Mouse (Mus musculus): ENCODE data around the gene Rrp8. TPM values are rescaled to one million over a fixed set of nuclear protein-coding genes. Genes with fewer than 3 reads are reported as not detected.
"Not testable (repeated sequence)": the region's sequence is repeated elsewhere in the genome, so short reads cannot be mapped to it uniquely, and the experiment has no call there.

Rrp8 gene
- polyA plus RNA-seq, 1 experiment = 11.3 TPM

DNA sequence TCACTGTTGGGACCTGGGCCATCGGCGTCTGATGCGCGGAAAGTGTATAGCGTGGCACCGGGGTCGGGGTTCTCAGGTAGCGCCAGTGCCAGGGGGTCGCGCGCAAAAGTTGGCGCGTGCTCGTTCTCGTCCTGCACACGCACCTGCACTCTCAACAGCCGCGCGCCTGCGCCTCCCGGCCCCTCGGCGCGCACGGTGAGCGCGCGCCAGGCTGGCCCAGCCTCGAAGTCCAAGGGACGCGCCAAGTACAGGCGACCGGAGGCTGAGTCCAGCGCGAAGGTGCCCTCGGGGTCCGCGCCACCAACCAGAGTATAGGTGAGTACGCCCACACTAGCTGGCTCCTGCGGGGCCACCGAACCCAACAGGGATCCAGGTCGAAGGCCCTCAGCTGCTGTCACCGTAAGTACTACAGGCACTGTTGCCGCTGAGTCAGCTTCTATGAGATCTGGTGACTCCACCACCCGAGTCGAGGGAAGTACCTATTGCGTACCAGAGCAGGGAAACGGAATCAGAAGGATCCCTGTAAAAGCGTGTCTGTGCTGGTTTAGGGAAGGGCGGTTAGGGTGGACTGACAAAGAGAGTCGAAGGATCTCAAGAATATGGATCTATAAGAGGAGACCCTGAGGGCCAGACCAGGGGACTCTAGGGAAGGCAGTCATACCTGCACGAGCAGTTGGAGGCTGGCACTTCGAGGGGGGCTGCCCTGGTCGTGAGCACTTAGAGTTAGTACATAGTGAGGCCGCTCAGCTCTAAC is 25.5 kb upstream of the Rrp8 start:
- H3K4me1 ChIP-seq (ENCODE audit: control insufficient read depth, insufficient read depth, insufficient read length, low read length) = 0 out of 2 replicates have a peak, but pooled peaks cover 2% of the 10 kb centered on the region
- no peak overlapping the region for H3K4me3 ChIP-seq (ENCODE audit: insufficient read depth, low read depth, low read length)
- H3K27ac ChIP-seq (replicated peaks; ENCODE audit: low read depth, low read length) = no peak overlapping the region

GRCm38 (mm10) chr7:105761813-105762484 is 24.8 kb upstream of the Rrp8 start:
- H3K4me1 ChIP-seq (ENCODE audit: control insufficient read depth, insufficient read depth, insufficient read length, low read length) = 0 out of 2 replicates have a peak, but pooled peaks cover 2% of the 10 kb centered on the region

DNA sequence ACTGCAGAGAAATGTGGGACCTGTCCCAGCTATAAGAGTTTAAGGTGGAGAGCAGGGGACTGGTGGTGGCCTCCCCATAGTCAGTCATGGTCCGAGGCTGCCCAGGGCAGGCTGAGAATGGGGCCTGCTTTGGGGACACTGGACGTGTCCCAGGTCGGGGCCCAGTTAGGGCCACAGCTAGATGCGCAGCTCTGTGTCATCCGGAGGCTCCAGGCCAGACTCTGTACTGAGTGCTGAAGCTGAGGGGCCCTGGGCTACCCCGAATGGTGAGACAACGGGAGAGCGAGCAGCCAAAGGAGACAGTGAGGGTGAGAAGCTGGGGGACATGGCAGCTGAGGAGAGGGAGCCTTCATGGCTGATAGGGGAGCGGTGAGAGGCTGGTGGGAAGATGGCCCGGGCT is 16.1 kb upstream of the Rrp8 start:
- H3K27ac ChIP-seq (replicated peaks; ENCODE audit: low read depth, low read length) = no peak overlapping the region
- H3K4me1 ChIP-seq (ENCODE audit: control insufficient read depth, insufficient read depth, insufficient read length, low read length) = peaks cover 6% of the 10 kb centered on the region
- H3K4me3 ChIP-seq (ENCODE audit: insufficient read depth, low read depth, low read length) = no peak overlapping the region

More at GRCm38 (mm10) chr7:105761813-105762484, 24.8 kb upstream of the Rrp8 start:
- H3K27ac ChIP-seq (replicated peaks; ENCODE audit: low read depth, low read length) = no peak overlapping the region
- no peak overlapping the region for H3K4me3 ChIP-seq (ENCODE audit: insufficient read depth, low read depth, low read length)

- H3K27ac ChIP-seq (replicated peaks; ENCODE audit: low read depth, low read length) = no peak overlapping the region
- peaks cover 6% of the 10 kb centered on the region for H3K4me1 ChIP-seq (ENCODE audit: control insufficient read depth, insufficient read depth, insufficient read length, low read length)
- H3K4me3 ChIP-seq (ENCODE audit: insufficient read depth, low read depth, low read length) = no peak overlapping the region
These were observed 15.5 kb upstream of the Rrp8 start for GRCm38 (mm10) chr7:105752716-105753115.

GRCm38 (mm10) chr7:105751491-105752433 is 14.6 kb upstream of the Rrp8 start, which contains the start of gene Tpp1:
Tpp1 (minus strand) TSS chr7:105752235.
- Histone ChIP-seq H3K4me1 (ENCODE audit: control insufficient read depth, insufficient read depth, insufficient read length, low read length) (peaks cover 6% of the 10 kb centered on the region), H3K4me3 (ENCODE audit: insufficient read depth, low read depth, low read length) (peak within 1 kb of the TSS; percentile 77), H3K27ac (replicated peaks; ENCODE audit: low read depth, low read length) (peak within 1 kb of the TSS; percentile 63; the same call in 1 of the 2 replicates)

DNA sequence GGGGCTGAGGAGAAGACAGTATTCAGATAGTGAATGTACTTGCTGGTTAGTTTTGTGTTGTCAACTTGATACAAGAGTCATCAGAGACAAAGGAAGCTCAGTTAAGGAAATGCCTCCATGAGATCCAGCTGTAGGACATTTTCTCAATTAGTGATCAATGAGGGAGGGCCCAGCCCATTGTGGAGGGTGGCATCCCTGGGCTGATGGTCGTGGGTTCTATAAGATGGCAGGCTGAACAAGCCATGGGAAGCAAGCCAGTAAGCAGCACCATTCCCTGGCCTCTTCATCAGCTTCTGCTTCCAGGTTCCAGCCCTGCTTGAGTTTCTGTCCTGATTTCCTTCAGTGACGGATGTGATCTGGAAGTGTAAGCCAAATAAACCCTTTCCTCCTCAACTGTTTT is 10.6 kb upstream of the Rrp8 start:
- no peak overlapping the region for H3K4me3 ChIP-seq (ENCODE audit: insufficient read depth, low read depth, low read length)

GRCm38 (mm10) chr7:105743926-105744590 is 6.9 kb upstream of the Rrp8 start, which contains the start of gene Taf10:
Taf10 (minus strand) TSS chr7:105744361.
- H3K4me3 ChIP-seq (ENCODE audit: insufficient read depth, low read depth, low read length) = peak within 1 kb of the TSS; percentile 75
- peak within 1 kb of the TSS; percentile 55 for H3K27ac ChIP-seq (replicated peaks; ENCODE audit: low read depth, low read length)
- peaks cover 6% of the 10 kb centered on the region; the same call in 1 of the 2 replicates for H3K4me1 ChIP-seq (ENCODE audit: control insufficient read depth, insufficient read depth, insufficient read length, low read length)

More for the DNA sequence above, 10.6 kb upstream of the Rrp8 start:
- Histone ChIP-seq H3K4me1 (ENCODE audit: control insufficient read depth, insufficient read depth, insufficient read length, low read length) (peaks cover 4% of the 10 kb centered on the region), H3K27ac (replicated peaks; ENCODE audit: low read depth, low read length) (no peak overlapping the region)

DNA sequence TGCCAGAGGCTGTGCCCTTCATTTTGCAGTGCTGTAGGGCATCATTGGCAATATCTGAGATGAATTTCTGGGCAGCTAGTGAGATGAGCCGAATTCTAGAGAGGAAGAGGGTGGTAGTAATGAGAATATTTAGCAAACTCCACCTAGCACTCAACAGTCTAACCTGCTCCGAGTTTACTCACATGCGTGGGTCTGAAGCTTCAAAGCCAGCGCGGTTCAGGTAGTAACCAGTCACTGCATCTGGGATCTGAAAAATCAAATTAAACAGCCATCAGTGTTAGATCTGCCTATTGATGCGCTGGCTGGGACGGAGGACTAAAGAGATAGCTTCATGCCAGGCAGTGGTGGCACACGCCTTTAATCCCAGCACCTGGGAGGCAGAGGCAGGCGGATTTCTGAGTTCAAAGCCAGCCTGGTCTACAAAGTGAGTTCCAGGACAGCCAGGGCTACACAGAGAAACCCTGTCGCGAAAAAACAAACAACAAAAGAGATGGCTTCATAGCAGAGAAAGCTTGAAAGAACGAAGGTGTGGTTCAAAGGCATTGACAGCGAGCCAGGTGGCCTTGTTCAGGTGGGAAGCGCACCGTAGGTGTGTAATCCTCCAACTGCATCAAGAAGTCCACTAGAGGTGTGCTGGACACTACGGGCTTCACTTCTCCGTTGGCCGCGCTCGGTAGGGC is 6.2 kb upstream of the Rrp8 start:
- Histone ChIP-seq H3K27ac (replicated peaks; ENCODE audit: low read depth, low read length) (peak overlapping the region; percentile 49), H3K4me3 (ENCODE audit: insufficient read depth, low read depth, low read length) (peak overlapping the region; percentile 75)
- H3K4me1 ChIP-seq (ENCODE audit: control insufficient read depth, insufficient read depth, insufficient read length, low read length) = not testable (repeated sequence)

- H3K4me1 ChIP-seq (ENCODE audit: control insufficient read depth, insufficient read depth, insufficient read length, low read length); H3K27ac ChIP-seq (replicated peaks; ENCODE audit: low read depth, low read length): not testable (repeated sequence)
- H3K4me3 ChIP-seq (ENCODE audit: insufficient read depth, low read depth, low read length) = peak overlapping the region; percentile 75; the same call in 1 of the 2 replicates
These were observed 5.5 kb upstream of the Rrp8 start for GRCm38 (mm10) chr7:105742539-105743215.

DNA sequence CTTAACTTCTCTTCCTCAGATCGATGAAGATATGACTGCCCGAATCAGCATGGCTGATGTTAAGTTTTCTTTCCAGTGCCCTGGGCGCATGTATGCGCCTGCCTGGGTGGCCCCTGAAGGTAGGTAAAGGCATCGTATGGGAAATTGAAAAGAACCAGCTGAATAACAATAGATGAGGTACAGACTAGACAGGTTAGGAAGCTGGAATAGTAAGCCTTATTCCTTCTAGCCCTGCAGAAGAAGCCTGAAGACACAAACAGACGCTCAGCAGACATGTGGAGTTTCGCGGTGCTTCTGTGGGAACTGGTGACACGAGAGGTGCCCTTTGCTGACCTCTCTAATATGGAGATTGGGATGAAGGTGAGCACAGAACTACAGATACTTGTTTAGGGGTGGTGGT is 4.8 kb upstream of the Rrp8 start:
- Histone ChIP-seq H3K4me3 (ENCODE audit: insufficient read depth, low read depth, low read length) (no peak overlapping the region), H3K4me1 (ENCODE audit: control insufficient read depth, insufficient read depth, insufficient read length, low read length) (peaks cover 6% of the 10 kb centered on the region; the same call in 1 of the 2 replicates)

DNA sequence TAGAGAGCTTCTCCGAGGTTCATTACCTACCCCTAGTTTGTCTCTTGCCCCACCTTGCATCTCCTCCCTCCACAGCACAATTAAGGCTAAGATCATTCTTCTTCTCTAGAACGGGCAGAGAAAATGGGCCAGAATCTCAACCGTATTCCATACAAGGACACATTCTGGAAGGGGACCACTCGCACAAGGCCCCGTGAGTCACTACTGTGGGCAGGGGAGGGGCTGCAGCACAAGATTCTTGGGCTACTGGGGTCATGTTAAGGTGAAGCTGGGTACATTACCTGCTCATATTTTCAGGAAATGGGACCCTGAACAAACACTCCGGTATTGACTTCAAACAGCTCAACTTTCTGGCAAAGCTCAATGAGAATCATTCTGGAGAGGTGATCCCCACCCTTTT is 3.7 kb upstream of the Rrp8 start:
- H3K4me1 ChIP-seq (ENCODE audit: control insufficient read depth, insufficient read depth, insufficient read length, low read length) = peaks cover 6% of the 10 kb centered on the region; the same call in 1 of the 2 replicates
- no peak overlapping the region for H3K4me3 ChIP-seq (ENCODE audit: insufficient read depth, low read depth, low read length)
- H3K27ac ChIP-seq (replicated peaks; ENCODE audit: low read depth, low read length) = no peak overlapping the region

More for the DNA sequence above, 4.8 kb upstream of the Rrp8 start:
- H3K27ac ChIP-seq (replicated peaks; ENCODE audit: low read depth, low read length) = no peak overlapping the region

- no peak overlapping the region for H3K4me3 ChIP-seq (ENCODE audit: insufficient read depth, low read depth, low read length)
- peak overlapping the region; percentile 93 for H3K27ac ChIP-seq (replicated peaks; ENCODE audit: low read depth, low read length)
These were observed 3.1 kb upstream of the Rrp8 start for GRCm38 (mm10) chr7:105740089-105740795.

GRCm38 (mm10) chr7:105738948-105739347 is 1.8 kb upstream of the Rrp8 start:
- Histone ChIP-seq H3K4me3 (ENCODE audit: insufficient read depth, low read depth, low read length) (peak overlapping the region; percentile 48), H3K4me1 (ENCODE audit: control insufficient read depth, insufficient read depth, insufficient read length, low read length) (peaks cover 6% of the 10 kb centered on the region; the same call in 1 of the 2 replicates), H3K27ac (replicated peaks; ENCODE audit: low read depth, low read length) (peak overlapping the region; percentile 97)

More at GRCm38 (mm10) chr7:105740089-105740795, 3.1 kb upstream of the Rrp8 start:
- H3K4me1 ChIP-seq (ENCODE audit: control insufficient read depth, insufficient read depth, insufficient read length, low read length) = peaks cover 6% of the 10 kb centered on the region; the same call in 1 of the 2 replicates
